Mouse (Mus musculus) heart, adult 2 months (tissue): ENCODE results near the gene Nap1l5. TPM values are rescaled to one million over a fixed set of nuclear protein-coding genes. Genes with fewer than 3 reads are reported as not detected.
"Not testable (repeated sequence)": the region's sequence is repeated elsewhere in the genome, so short reads cannot be mapped to it uniquely, and the experiment has no call there.

Experiments
- DNase-seq, 2 experiments: peaks; one replicate each; pipeline ENCODE4 v3.0.0; 2021
- H3K27ac ChIP-seq: fragments of 200-600 bp; 2 replicates; pipeline ENCODE4 v1.8.1; 2022
- H3K27me3 ChIP-seq: fragments of 200-500 bp; 2 replicates; pipeline ENCODE4 v1.6.1; 2012; ENCODE audit warnings: mild to moderate bottlenecking, low read length, inconsistent platforms, mixed read lengths; ENCODE audit not compliant: control insufficient read depth, insufficient read depth
- H3K36me3 ChIP-seq: fragments of 200-500 bp; 2 replicates; pipeline ENCODE4 v1.6.1; 2012; ENCODE audit warnings: low read length, inconsistent platforms; ENCODE audit not compliant: control insufficient read depth, insufficient read depth
- H3K4me1 ChIP-seq: fragments of 200-500 bp; 2 replicates; pipeline ENCODE4 v1.6.1; 2011; ENCODE audit warnings: low read length; ENCODE audit not compliant: control insufficient read depth, insufficient read depth
- H3K4me3 ChIP-seq: fragments of 200-600 bp; 2 replicates; pipeline ENCODE4 v1.8.1; 2022
- H3K79me2 ChIP-seq: fragments of 200-500 bp; replicated peaks from 2 replicates; pipeline ENCODE4 v1.6.1; 2012; ENCODE audit warnings: mild to moderate bottlenecking, inconsistent platforms, low read length, moderate library complexity, mixed read lengths; ENCODE audit not compliant: control insufficient read depth, insufficient read depth
- H3K9ac ChIP-seq: fragments of 200-500 bp; 2 replicates; pipeline ENCODE4 v1.6.1; 2012; ENCODE audit warnings: low read depth, mild to moderate bottlenecking, control low read depth, inconsistent platforms, low read length, mixed read lengths
- CTCF ChIP-seq: fragments of 200-600 bp; IDR thresholded peaks from 2 replicates; pipeline ENCODE4 v1.8.1; 2022; ENCODE audit warnings: antibody characterized with exemption, mild to moderate bottlenecking, moderate library complexity
- EP300 ChIP-seq: fragments of 200-500 bp; IDR thresholded peaks from 2 replicates; pipeline ENCODE4 v1.6.1; 2011; ENCODE audit warnings: low read depth, low read length, control low read depth; ENCODE audit not compliant: insufficient read depth
- POLR2A ChIP-seq: fragments of 200-500 bp; IDR thresholded peaks from 2 replicates; pipeline ENCODE4 v1.6.1; 2011; ENCODE audit warnings: mild to moderate bottlenecking, low read depth, low read length, control low read depth; ENCODE audit not compliant: insufficient read depth
- WGBS: fragments of 180-500 bp; shearing (Covaris S2); methylation state at CpG from one replicate; pipeline ENCODE4 v1.1.7; 2018; 5-methylcytosine and 5-hydroxymethylcytosine counted together
- intact Hi-C: fragments of 180-260 bp; cut with DNase I; formaldehyde crosslinking; loops from one replicate; pipeline ENCODE4 v1.15.1; 2025
- polyA plus RNA-seq: library from polyadenylated mRNA; depleted of rRNA; stranded (reverse); fragments of >200 nt; gene quantifications from 2 replicates; pipeline ENCODE4 v1.2.3, GENCODE M21; 2012
- total RNA-seq, 2 experiments: library from RNA; stranded (reverse); gene quantifications; 2 replicates each; pipeline ENCODE4 v1.2.3; 2021

Nap1l5 gene
- total and polyA plus RNA-seq, 3 experiments = 0.63 to 1.6 (median 0.78) TPM

- H3K36me3 ChIP-seq = peaks cover 4% of the 10 kb centered on the region
- intact Hi-C loops = no loop called here
- DNase-seq = no peak
- H3K79me2 ChIP-seq = no peaks in the 10 kb centered on the region
- H3K27me3 ChIP-seq = no peaks in the 10 kb centered on the region
- H3K4me3 ChIP-seq = no peak overlapping the region
- no peak for TF ChIP-seq POLR2A
- TF ChIP-seq CTCF = no peak
- H3K9ac ChIP-seq = no peak overlapping the region
- no peaks in the 10 kb centered on the region for H3K4me1 ChIP-seq
- no peak overlapping the region for H3K27ac ChIP-seq
- WGBS = 86% methylated on average over 3 of the region's 3 CpGs
These were observed 17.0 kb downstream of the Nap1l5 start for GRCm38 (mm10) chr6:58889917-58890316.

GRCm38 (mm10) chr6:58882271-58882670 is 24.6 kb downstream of the Nap1l5 start:
- peaks cover 3% of the 10 kb centered on the region for H3K36me3 ChIP-seq
- H3K27ac ChIP-seq = no peak overlapping the region
- WGBS = 72% methylated on average over 6 of the region's 6 CpGs
- H3K79me2 ChIP-seq = no peaks in the 10 kb centered on the region; the same call in 1 of the 2 replicates
- H3K4me1 ChIP-seq = no peaks in the 10 kb centered on the region
- no peaks in the 10 kb centered on the region for H3K27me3 ChIP-seq
- TF ChIP-seq EP300 (no peak), POLR2A (no peak), CTCF (peak; percentile 22)
- intact Hi-C loops = no loop called here
- no peak overlapping the region for H3K9ac ChIP-seq
- no peak overlapping the region for H3K4me3 ChIP-seq
- DNase-seq = no peak

- H3K4me3 ChIP-seq = no peak overlapping the region
- TF ChIP-seq EP300 (no peak), CTCF (0 out of 2 replicates have a peak, but pooled peaks have one; percentile 5)
- no peak overlapping the region for H3K9ac ChIP-seq
- H3K27me3 ChIP-seq = no peaks in the 10 kb centered on the region
- DNase-seq = no peak
- H3K27ac ChIP-seq = no peak overlapping the region
- H3K79me2 ChIP-seq = no peaks in the 10 kb centered on the region; the same call in 1 of the 2 replicates
- WGBS = 87% methylated on average over 3 of the region's 3 CpGs
- no peaks in the 10 kb centered on the region for H3K4me1 ChIP-seq
- intact Hi-C loops = no loop called here
- peaks cover 3% of the 10 kb centered on the region for H3K36me3 ChIP-seq
These were observed 25.5 kb downstream of the Nap1l5 start for GRCm38 (mm10) chr6:58881363-58881762.

- no peak for TF ChIP-seq POLR2A
- TF ChIP-seq CTCF = no peak
- no peak for TF ChIP-seq EP300
- Histone ChIP-seq H3K27ac (no peak overlapping the region), H3K27me3 (no peaks in the 10 kb centered on the region), H3K4me1 (no peaks in the 10 kb centered on the region), H3K4me3 (no peak overlapping the region), H3K79me2 (no peaks in the 10 kb centered on the region; the same call in 1 of the 2 replicates), H3K9ac (no peak overlapping the region), H3K36me3 (peaks cover 3% of the 10 kb centered on the region; the same call in 1 of the 2 replicates)
- intact Hi-C loops = no loop called here
- no peak for DNase-seq
- 71% methylated on average over 5 of the region's 5 CpGs for WGBS
These were observed 26.0 kb downstream of the Nap1l5 start for GRCm38 (mm10) chr6:58880861-58881260.

GRCm38 (mm10) chr6:58879987-58880386 is 26.9 kb downstream of the Nap1l5 start:
- peaks cover 4% of the 10 kb centered on the region for H3K36me3 ChIP-seq
- H3K9ac ChIP-seq = no peak overlapping the region
- H3K4me3 ChIP-seq = no peak overlapping the region
- no peaks in the 10 kb centered on the region; the same call in 1 of the 2 replicates for H3K79me2 ChIP-seq
- no peaks in the 10 kb centered on the region for H3K27me3 ChIP-seq
- WGBS = 83% methylated on average over 9 of the region's 9 CpGs
- intact Hi-C loops = no loop called here
- no peak for DNase-seq
- H3K4me1 ChIP-seq = no peaks in the 10 kb centered on the region
- H3K27ac ChIP-seq = no peak overlapping the region
- TF ChIP-seq POLR2A (no peak), EP300 (no peak), CTCF (no peak)

- Histone ChIP-seq H3K36me3 (peaks cover 8% of the 10 kb centered on the region), H3K27me3 (no peaks in the 10 kb centered on the region), H3K79me2 (no peaks in the 10 kb centered on the region; the same call in 1 of the 2 replicates), H3K27ac (no peak overlapping the region), H3K4me1 (no peaks in the 10 kb centered on the region), H3K4me3 (no peak overlapping the region), H3K9ac (no peak overlapping the region)
- peak in 1 of 2 experiments; percentile 64 for DNase-seq
- TF ChIP-seq EP300 = 0 out of 2 replicates have a peak, but pooled peaks have one; percentile 13
- TF ChIP-seq CTCF = no peak
- no peak for TF ChIP-seq POLR2A
- 64% methylated on average over 4 of the region's 4 CpGs for WGBS
- intact Hi-C loops = no loop called here
These were observed 27.3 kb downstream of the Nap1l5 start for GRCm38 (mm10) chr6:58879572-58879971.

GRCm38 (mm10) chr6:58867858-58868257 is 39.0 kb downstream of the Nap1l5 start:
- H3K27me3 ChIP-seq = not testable (repeated sequence)
- WGBS = 69% methylated on average over 6 of the region's 6 CpGs

More at GRCm38 (mm10) chr6:58867858-58868257, 39.0 kb downstream of the Nap1l5 start:
- not testable (repeated sequence) for H3K4me1 ChIP-seq, H3K79me2 ChIP-seq, H3K9ac ChIP-seq, H3K27ac ChIP-seq, H3K4me3 ChIP-seq, H3K36me3 ChIP-seq
- DNase-seq = peak in 1 of 2 experiments; percentile 31
- intact Hi-C loops = loop anchor here (5.0 kb wide), 1 partner anchor 36 kb away; the partner anchor contains the start of gene Herc3
